Mouse (Mus musculus) MEL (cell line): ENCODE results near the gene Fam209. TPM values are rescaled to one million over a fixed set of nuclear protein-coding genes. Genes with fewer than 3 reads are reported as not detected.
A peak's percentile ranks its signal among the peaks of the same experiment; 100 is the strongest.

ENCODE experiments used
- DNase-seq: peaks from one replicate; pipeline ENCODE4 v3.0.0; 2011; ENCODE audit warnings: low read depth, low spot score
- H3K27ac ChIP-seq: 2 replicates; pipeline ENCODE4 v1.5.1; 2012; ENCODE audit warnings: low read depth, mild to moderate bottlenecking, control low read depth, low read length, moderate library complexity; ENCODE audit not compliant: control insufficient read depth
- H3K27me3 ChIP-seq, 2 experiments: fragments of 150-350 bp in 1 of 2; sonication (generic) in 1 of 2; 2 replicates each; pipeline ENCODE4 v1.6.1; 2012; ENCODE audit warnings: low read length in 2 of 2, mild to moderate bottlenecking in 2 of 2, improper control_type of control experiment in 1 of 2, moderate library complexity in 1 of 2; ENCODE audit not compliant: insufficient read depth in 2 of 2, control insufficient read depth in 1 of 2
- H3K36me3 ChIP-seq, 2 experiments: 2 replicates each; pipeline ENCODE4 v1.6.1; 2012 to 2014; ENCODE audit warnings: low read length in 2 of 2, improper control_type of control experiment in 1 of 2, inconsistent platforms in 1 of 2, mild to moderate bottlenecking in 1 of 2; ENCODE audit not compliant: insufficient read depth in 2 of 2, control insufficient read depth in 1 of 2
- H3K4me1 ChIP-seq, 2 experiments: fragments of 150-350 bp in 1 of 2; sonication (generic) in 1 of 2; 2 replicates each; pipeline ENCODE4 v1.6.1; 2012; ENCODE audit warnings: low read length in 2 of 2, improper control_type of control experiment in 1 of 2, mild to moderate bottlenecking in 1 of 2; ENCODE audit not compliant: insufficient read depth in 2 of 2, control insufficient read depth in 1 of 2
- H3K4me3 ChIP-seq, 2 experiments: fragments of 150-350 bp in 1 of 2; sonication (generic) in 1 of 2; 2 replicates each; pipeline ENCODE4 v1.5.1; 2012; ENCODE audit warnings: low read depth in 2 of 2, low read length in 2 of 2, mild to moderate bottlenecking in 2 of 2, moderate library complexity in 2 of 2, control low read depth in 1 of 2, improper control_type of control experiment in 1 of 2; ENCODE audit not compliant: control insufficient read depth in 1 of 2, insufficient read depth in 1 of 2
- H3K79me2 ChIP-seq: 2 replicates; pipeline ENCODE4 v1.6.1; 2012; ENCODE audit warnings: mild to moderate bottlenecking, low read length, moderate library complexity; ENCODE audit not compliant: control insufficient read depth, poor library complexity, insufficient read depth
- H3K9ac ChIP-seq: 2 replicates; pipeline ENCODE4 v1.6.1; 2012; ENCODE audit warnings: low read depth, mild to moderate bottlenecking, control low read depth, low read length, moderate library complexity; ENCODE audit not compliant: control insufficient read depth, poor library complexity, severe bottlenecking
- H3K9me3 ChIP-seq: fragments of 150-350 bp; sonication (generic); replicated peaks from 2 replicates; pipeline ENCODE4 v1.6.1; 2012; ENCODE audit warnings: mild to moderate bottlenecking, low read length, improper control_type of control experiment, moderate library complexity; ENCODE audit not compliant: insufficient read depth
- CTCF ChIP-seq, 3 experiments: IDR thresholded peaks in 2 of 3; conservative IDR thresholded peaks in 1 of 3; 2 replicates each; pipeline ENCODE4 v1.5.1; 2011 to 2012; ENCODE audit warnings: low read length in 3 of 3, low read depth in 2 of 3, mild to moderate bottlenecking in 2 of 3, improper control_type of control experiment in 1 of 3, inconsistent platforms in 1 of 3, mixed read lengths in 1 of 3, moderate library complexity in 1 of 3; ENCODE audit not compliant: control insufficient read depth in 1 of 3, insufficient read depth in 1 of 3, poor library complexity in 1 of 3, severe bottlenecking in 1 of 3
- E2F4 ChIP-seq: IDR thresholded peaks from 2 replicates; pipeline ENCODE4 v1.6.1; 2011; ENCODE audit warnings: low read depth, low read length, improper control_type of control experiment, borderline replicate concordance
- ETS1 ChIP-seq: IDR thresholded peaks from 2 replicates; pipeline ENCODE4 v1.6.1; 2012; ENCODE audit warnings: low read depth, mild to moderate bottlenecking, inconsistent platforms, low read length, improper control_type of control experiment, moderate library complexity
- GATA1 ChIP-seq: IDR thresholded peaks from 2 replicates; pipeline ENCODE4 v1.6.1; 2011; ENCODE audit warnings: low read depth, low read length, improper control_type of control experiment
- HCFC1 ChIP-seq: IDR thresholded peaks from 2 replicates; pipeline ENCODE4 v1.6.1; 2012; ENCODE audit warnings: low read depth, mild to moderate bottlenecking, inconsistent platforms, low read length, improper control_type of control experiment, moderate library complexity
- KAT2A ChIP-seq: conservative IDR thresholded peaks from 2 replicates; pipeline ENCODE4 v1.6.1; 2012; ENCODE audit warnings: low read depth, low read length, improper control_type of control experiment, inconsistent platforms
- MAZ ChIP-seq: IDR thresholded peaks from 2 replicates; pipeline ENCODE4 v1.6.1; 2012; ENCODE audit warnings: low read depth, mild to moderate bottlenecking, inconsistent platforms, low read length, improper control_type of control experiment
- MXI1 ChIP-seq: IDR thresholded peaks from 2 replicates; pipeline ENCODE4 v1.6.1; 2011; ENCODE audit warnings: mild to moderate bottlenecking, low read depth, low read length, improper control_type of control experiment
- MYC ChIP-seq: IDR thresholded peaks from 2 replicates; pipeline ENCODE4 v1.6.1; 2011; ENCODE audit warnings: low read depth, mild to moderate bottlenecking, low read length, improper control_type of control experiment, moderate library complexity
- NRF1 ChIP-seq: IDR thresholded peaks from 2 replicates; pipeline ENCODE4 v1.6.1; 2014; ENCODE audit warnings: low read depth, mild to moderate bottlenecking, inconsistent platforms, low read length, improper control_type of control experiment, moderate library complexity; ENCODE audit not compliant: poor library complexity, insufficient read depth, severe bottlenecking
- RAD21 ChIP-seq: IDR thresholded peaks from 2 replicates; pipeline ENCODE4 v1.6.1; 2011; ENCODE audit warnings: mild to moderate bottlenecking, low read depth, low read length, improper control_type of control experiment
- SMC3 ChIP-seq: IDR thresholded peaks from 2 replicates; pipeline ENCODE4 v1.6.1; 2011; ENCODE audit warnings: low read depth, low read length, improper control_type of control experiment
- TAL1 ChIP-seq: IDR thresholded peaks from 2 replicates; pipeline ENCODE4 v1.6.1; 2012; ENCODE audit warnings: mild to moderate bottlenecking, inconsistent platforms, low read length, moderate library complexity, mixed read lengths
- UBTF ChIP-seq: IDR thresholded peaks from 2 replicates; pipeline ENCODE4 v1.6.1; 2012; ENCODE audit warnings: low read depth, mild to moderate bottlenecking, inconsistent platforms, low read length, improper control_type of control experiment, moderate library complexity, borderline replicate concordance; ENCODE audit not compliant: insufficient read depth
- ZC3H11A ChIP-seq: IDR thresholded peaks from 2 replicates; pipeline ENCODE4 v1.6.1; 2012; ENCODE audit warnings: low read depth, mild to moderate bottlenecking, inconsistent platforms, low read length, improper control_type of control experiment
- ZKSCAN1 ChIP-seq: IDR thresholded peaks from 2 replicates; pipeline ENCODE4 v1.6.1; 2012; ENCODE audit warnings: low read depth, mild to moderate bottlenecking, inconsistent platforms, low read length, improper control_type of control experiment, moderate library complexity
- ZNF384 ChIP-seq: IDR thresholded peaks from 2 replicates; pipeline ENCODE4 v1.6.1; 2012; ENCODE audit warnings: low read depth, mild to moderate bottlenecking, inconsistent platforms, low read length, improper control_type of control experiment
- polyA plus RNA-seq, 2 experiments: library from polyadenylated mRNA; stranded (reverse) in 1 of 2; unstranded in 1 of 2; fragments of >175 nt in 1 of 2; fragments of >200 nt in 1 of 2; gene quantifications; 2 replicates each; pipeline versions ENCODE4 v1.2.1 to v1.2.4; 2012; ENCODE audit warnings: low replicate concordance in 2 of 2, low read depth in 1 of 2; ENCODE audit not compliant: insufficient read length in 2 of 2, insufficient read depth in 1 of 2, missing spikeins in 1 of 2
- total RNA-seq: library from RNA; depleted of rRNA; stranded (reverse); fragments of 300-350 nt; gene quantifications from 2 replicates; pipeline ENCODE4 v1.2.3, GENCODE M21; 2012

Gene Fam209
- total and polyA plus RNA-seq, 3 experiments: 0.31 to 0.65 TPM; not detected in 1

- Histone ChIP-seq H3K27ac (no peak overlapping the region), H3K9me3 (no peaks in the 10 kb centered on the region), H3K27me3 (no peaks in the 10 kb centered on the region), H3K9ac (peak overlapping the region; percentile 56), H3K4me3 (peak overlapping the region; percentile 57 to 60)
- peak; percentile 74 for DNase-seq
- 0 out of 2 replicates have a peak, but pooled peaks have one; percentile 46 for TF ChIP-seq MAZ
- TF ChIP-seq NRF1: no peak
- no peak for TF ChIP-seq ETS1
- TF ChIP-seq RAD21: peak; percentile 87
- no peak for TF ChIP-seq KAT2A
- no peak for TF ChIP-seq MXI1
- TF ChIP-seq E2F4: no peak
- peak; percentile 54 to 85 (median 65) for TF ChIP-seq CTCF (IDR thresholded peaks at IDR 0.05 in 2 of 3, conservative IDR thresholded peaks at IDR 0.05 in 1 of 3; ENCODE audit: control insufficient read depth in 1 of 3, insufficient read depth in 1 of 3, low read depth in 2 of 3, low read length in 3 of 3, poor library complexity in 1 of 3, severe bottlenecking in 1 of 3)
- peak; percentile 70 for TF ChIP-seq SMC3
- TF ChIP-seq ZNF384: no peak
- TF ChIP-seq ZC3H11A: peak; percentile 59; the same call in 1 of the 2 replicates
- no peak for TF ChIP-seq GATA1
- no peak for TF ChIP-seq ZKSCAN1
- TF ChIP-seq MYC: no peak
- TF ChIP-seq UBTF: no peak
- TF ChIP-seq HCFC1: no peak
- TF ChIP-seq, all 39 proteins: peak for 5
- peaks cover 0 to 4% of the 10 kb centered on the region in 2 experiments; a peak in 2 of 4 replicates for H3K36me3 ChIP-seq
- H3K79me2 ChIP-seq: no peaks in the 10 kb centered on the region
- H3K4me1 ChIP-seq: no peaks in the 10 kb centered on the region
Measured at GRCm38 (mm10) chr2:172477860-172478259, 5.5 kb downstream of the Fam209 start.

- H3K9ac ChIP-seq: no peak overlapping the region
- no peak for DNase-seq
- H3K27ac ChIP-seq: no peak overlapping the region
- H3K79me2 ChIP-seq: no peaks in the 10 kb centered on the region
- no peaks in the 10 kb centered on the region for H3K27me3 ChIP-seq
- no peaks in the 10 kb centered on the region for H3K4me1 ChIP-seq
- no peaks in the 10 kb centered on the region for H3K36me3 ChIP-seq
- no peak for TF ChIP-seq TAL1
- H3K9me3 ChIP-seq: no peaks in the 10 kb centered on the region
- H3K4me3 ChIP-seq: no peak overlapping the region
Measured at GRCm38 (mm10) chr2:172480296-172480695, 8.0 kb downstream of the Fam209 start.
